Mouse (Mus musculus): Measurements from ENCODE around the gene Irs2. TPM values are rescaled to one million over a fixed set of nuclear protein-coding genes. Genes with fewer than 3 reads are reported as not detected.

Gene Irs2
- polyA plus RNA-seq, 1 experiment from 2014 or later = 4.9 TPM

DNA sequence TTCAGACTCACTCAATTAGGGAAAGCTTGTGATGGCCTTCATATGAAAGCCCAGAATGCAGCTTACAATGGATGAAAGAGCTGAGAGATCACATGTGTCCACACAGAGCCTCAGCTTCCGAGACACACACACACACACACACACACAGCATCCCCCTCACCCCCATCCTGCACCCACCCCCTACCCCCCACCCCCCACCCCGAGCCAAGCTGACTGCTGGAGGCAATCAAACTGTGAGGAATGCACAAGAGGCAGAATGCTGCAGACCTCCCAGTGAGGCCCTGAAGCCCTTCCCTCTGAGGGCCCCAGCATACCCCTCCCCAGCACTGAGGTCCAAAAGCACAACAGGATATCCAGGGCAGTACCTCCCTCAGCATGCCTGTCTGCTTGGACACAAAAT lies 33.6 kb downstream of the Irs2 start:
- 0% methylated on average over 2 of the region's 2 CpGs for WGBS
- Histone ChIP-seq H3K4me3 (no peak overlapping the region), H3K27ac (peak overlapping the region; percentile 68), H3K4me1 (replicated peaks) (peaks cover 91% of the 10 kb centered on the region), H3K36me3 (no peaks in the 10 kb centered on the region), H3K27me3 (ENCODE audit: insufficient read depth, poor library complexity, severe bottlenecking) (peaks cover 8% of the 10 kb centered on the region), H3K9me3 (no peaks in the 10 kb centered on the region)
- no peak for DNase-seq (ENCODE audit: low spot score)

GRCm38 (mm10) chr8:10974126-10974525 lies 34.1 kb downstream of the Irs2 start:
- H3K27ac ChIP-seq = peak overlapping the region; percentile 68; the same call in 1 of the 2 replicates

GRCm38 (mm10) chr8:10972851-10973452 lies 35.3 kb downstream of the Irs2 start:
- Histone ChIP-seq H3K36me3 (no peaks in the 10 kb centered on the region), H3K27me3 (ENCODE audit: insufficient read depth, poor library complexity, severe bottlenecking) (peaks cover 8% of the 10 kb centered on the region), H3K4me1 (replicated peaks) (peaks cover 83% of the 10 kb centered on the region), H3K4me3 (no peak overlapping the region), H3K9me3 (no peaks in the 10 kb centered on the region), H3K27ac (peak overlapping the region; percentile 83)
- 7% methylated on average over 9 of the region's 9 CpGs for WGBS
- DNase-seq (ENCODE audit: low spot score) = no peak

More at GRCm38 (mm10) chr8:10974126-10974525, 34.1 kb downstream of the Irs2 start:
- Histone ChIP-seq H3K4me3 (no peak overlapping the region), H3K9me3 (no peaks in the 10 kb centered on the region), H3K4me1 (replicated peaks) (peaks cover 86% of the 10 kb centered on the region), H3K27me3 (ENCODE audit: insufficient read depth, poor library complexity, severe bottlenecking) (peaks cover 8% of the 10 kb centered on the region), H3K36me3 (no peaks in the 10 kb centered on the region)
- WGBS = 64% methylated on average over 4 of the region's 4 CpGs
- DNase-seq (ENCODE audit: low spot score) = no peak

DNA sequence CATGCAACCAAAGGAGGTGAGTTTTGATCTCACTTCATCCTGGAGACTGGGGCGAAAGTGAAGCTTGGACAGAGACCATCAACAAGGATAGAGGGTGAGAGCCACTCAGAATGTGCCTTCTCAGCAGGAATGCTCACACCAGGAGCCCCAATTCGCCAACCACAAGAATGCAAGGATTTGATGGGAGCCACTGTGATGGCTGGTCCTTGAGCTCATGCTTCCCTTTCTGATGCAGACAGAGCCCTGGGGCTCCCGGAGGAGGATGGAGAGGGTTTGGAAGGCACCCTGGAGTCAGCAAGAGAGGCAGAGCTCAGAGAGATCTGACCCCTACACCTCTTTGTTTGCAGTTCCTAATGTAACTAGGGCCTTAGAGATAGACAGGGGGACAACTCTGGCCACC lies 36.3 kb downstream of the Irs2 start:
- WGBS = 30% methylated on average over 3 of the region's 3 CpGs
- no peaks in the 10 kb centered on the region for H3K36me3 ChIP-seq
- no peak for DNase-seq (ENCODE audit: low spot score)
- H3K4me1 ChIP-seq (replicated peaks) = peaks cover 79% of the 10 kb centered on the region
- H3K4me3 ChIP-seq = no peak overlapping the region
- peaks cover 8% of the 10 kb centered on the region for H3K27me3 ChIP-seq (ENCODE audit: insufficient read depth, poor library complexity, severe bottlenecking)
- peak overlapping the region; percentile 83 for H3K27ac ChIP-seq
- no peaks in the 10 kb centered on the region for H3K9me3 ChIP-seq

- Histone ChIP-seq H3K4me1 (replicated peaks) (peaks cover 81% of the 10 kb centered on the region), H3K27me3 (ENCODE audit: insufficient read depth, poor library complexity, severe bottlenecking) (peaks cover 8% of the 10 kb centered on the region), H3K36me3 (no peaks in the 10 kb centered on the region), H3K9me3 (no peaks in the 10 kb centered on the region), H3K27ac (peak overlapping the region; percentile 83), H3K4me3 (no peak overlapping the region)
- 80% methylated on average over 5 of the region's 5 CpGs for whole genome bisulfite sequencing
- no peak for DNase-seq (ENCODE audit: low spot score)
Measured at GRCm38 (mm10) chr8:10971509-10971908, 36.7 kb downstream of the Irs2 start.

DNA sequence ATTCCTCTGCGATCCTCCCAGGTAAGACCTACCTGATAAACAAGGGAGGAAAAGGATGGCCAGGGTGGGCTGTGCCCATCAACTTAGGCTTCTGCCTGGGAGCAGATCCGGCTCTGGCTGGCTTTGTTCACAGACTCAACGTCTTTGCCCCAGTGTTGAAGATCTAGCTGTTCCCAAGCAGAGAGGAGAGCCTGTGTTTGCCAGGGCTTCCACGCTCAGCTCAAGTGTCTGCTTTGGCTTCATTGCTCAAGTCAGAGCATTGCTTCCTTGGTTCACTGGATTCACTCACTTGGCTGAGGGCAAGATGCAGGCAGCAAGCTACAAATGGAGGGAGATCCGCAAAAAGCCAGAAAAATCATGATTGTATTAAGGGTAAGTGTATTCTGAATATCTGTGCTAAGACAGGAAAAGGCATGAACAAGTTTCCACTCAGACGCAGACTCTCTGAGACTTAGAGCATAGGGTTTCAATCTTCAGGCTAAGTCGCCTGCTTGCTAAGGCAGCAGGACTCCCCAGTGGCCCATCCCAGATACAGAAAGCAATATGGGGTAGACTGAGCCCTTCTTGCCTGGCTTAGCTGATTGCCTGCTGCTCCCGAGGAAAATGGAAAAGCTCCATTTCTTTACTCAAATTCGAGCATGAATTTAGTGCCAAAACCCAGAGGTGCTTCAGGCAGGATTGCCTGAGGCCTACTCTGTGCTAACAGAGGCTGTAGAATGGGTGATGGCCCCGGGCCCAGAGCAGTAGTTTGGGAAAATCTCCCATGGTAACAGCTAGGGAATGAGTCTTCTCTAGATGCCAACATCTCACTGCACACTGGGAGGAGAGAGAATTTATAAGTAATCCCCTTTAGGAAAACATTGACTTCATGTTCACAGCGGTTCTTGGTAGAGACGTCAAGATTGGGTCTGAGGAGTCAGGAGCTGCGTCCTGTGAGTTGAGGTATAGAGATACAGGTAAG lies 37.5 kb downstream of the Irs2 start:
- no peak for DNase-seq (ENCODE audit: low spot score)
- WGBS = 82% methylated on average over 13 of the region's 13 CpGs
- peaks cover 8% of the 10 kb centered on the region for H3K27me3 ChIP-seq (ENCODE audit: insufficient read depth, poor library complexity, severe bottlenecking)
- H3K9me3 ChIP-seq = no peaks in the 10 kb centered on the region
- 0 out of 2 replicates have a peak overlapping the region, but pooled peaks have one; percentile 19 for H3K27ac ChIP-seq
- H3K36me3 ChIP-seq = no peaks in the 10 kb centered on the region
- H3K4me3 ChIP-seq = no peak overlapping the region
- H3K4me1 ChIP-seq (replicated peaks) = peaks cover 81% of the 10 kb centered on the region

DNA sequence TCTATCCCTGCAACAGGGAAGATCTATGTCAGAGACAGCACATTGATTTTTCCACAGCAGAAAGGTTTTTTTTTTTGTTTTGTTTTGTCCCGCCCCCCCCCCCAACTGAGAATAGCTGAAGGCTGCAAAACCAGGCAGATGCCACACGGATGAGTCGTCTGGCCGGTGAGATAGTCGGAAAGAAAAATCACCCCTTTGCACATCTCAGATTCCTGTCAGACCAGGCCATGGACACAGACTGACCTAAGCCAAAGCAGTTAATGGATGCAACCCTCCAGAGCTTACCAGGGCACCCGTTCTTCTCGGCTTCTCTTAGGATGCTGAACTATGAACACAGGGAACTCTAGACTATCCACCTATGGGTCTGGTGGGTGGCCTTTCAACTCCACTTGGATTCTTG lies 39.6 kb downstream of the Irs2 start:
- Histone ChIP-seq H3K4me1 (replicated peaks) (peaks cover 81% of the 10 kb centered on the region), H3K27ac (no peak overlapping the region), H3K27me3 (ENCODE audit: insufficient read depth, poor library complexity, severe bottlenecking) (peaks cover 15% of the 10 kb centered on the region), H3K36me3 (no peaks in the 10 kb centered on the region), H3K9me3 (no peaks in the 10 kb centered on the region), H3K4me3 (no peak overlapping the region)
- DNase-seq (ENCODE audit: low spot score) = no peak
- 48% methylated on average over 7 of the region's 7 CpGs for WGBS

DNA sequence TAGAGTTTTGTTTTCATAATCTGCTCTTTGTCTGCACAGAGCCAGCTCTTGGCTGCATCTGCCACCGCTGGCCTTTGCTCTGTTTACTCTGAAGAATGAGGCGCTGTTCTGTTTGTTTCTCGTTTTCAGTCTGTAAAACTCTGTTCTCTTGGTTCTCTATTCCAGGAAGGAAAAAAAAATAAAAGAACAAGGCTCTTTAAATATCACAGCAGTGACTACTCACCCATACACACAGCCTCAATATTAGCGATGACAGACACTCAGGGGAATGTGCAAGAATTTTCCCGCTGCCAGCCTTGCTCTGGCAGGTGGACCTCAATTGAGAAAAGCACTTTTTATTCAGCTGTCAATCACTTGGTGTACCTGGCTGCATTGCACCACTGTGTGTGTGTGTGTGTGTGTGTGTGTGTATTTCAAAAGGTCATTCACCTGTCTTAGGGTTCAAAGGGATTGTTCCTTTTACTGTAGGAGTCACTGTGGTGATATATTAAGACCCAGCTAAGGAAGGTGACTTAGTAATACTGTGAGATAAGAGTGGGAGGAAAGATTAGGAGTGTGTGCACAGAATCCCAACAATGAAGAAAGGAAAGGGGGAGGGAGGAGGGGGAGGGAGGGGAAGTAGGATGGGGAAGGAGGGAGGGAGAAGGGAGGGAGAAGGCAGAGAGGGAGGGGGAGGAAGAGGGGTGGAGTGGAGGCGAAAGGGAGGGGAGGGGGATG lies 42.7 kb downstream of the Irs2 start:
- no peak for DNase-seq (ENCODE audit: low spot score)
- Histone ChIP-seq H3K27me3 (ENCODE audit: insufficient read depth, poor library complexity, severe bottlenecking) (peaks cover 7% of the 10 kb centered on the region), H3K4me3 (no peak overlapping the region), H3K4me1 (replicated peaks) (peaks cover 83% of the 10 kb centered on the region), H3K27ac (peak overlapping the region; percentile 70), H3K36me3 (no peaks in the 10 kb centered on the region), H3K9me3 (no peaks in the 10 kb centered on the region)
- 33% methylated on average over 6 of the region's 6 CpGs for WGBS

DNA sequence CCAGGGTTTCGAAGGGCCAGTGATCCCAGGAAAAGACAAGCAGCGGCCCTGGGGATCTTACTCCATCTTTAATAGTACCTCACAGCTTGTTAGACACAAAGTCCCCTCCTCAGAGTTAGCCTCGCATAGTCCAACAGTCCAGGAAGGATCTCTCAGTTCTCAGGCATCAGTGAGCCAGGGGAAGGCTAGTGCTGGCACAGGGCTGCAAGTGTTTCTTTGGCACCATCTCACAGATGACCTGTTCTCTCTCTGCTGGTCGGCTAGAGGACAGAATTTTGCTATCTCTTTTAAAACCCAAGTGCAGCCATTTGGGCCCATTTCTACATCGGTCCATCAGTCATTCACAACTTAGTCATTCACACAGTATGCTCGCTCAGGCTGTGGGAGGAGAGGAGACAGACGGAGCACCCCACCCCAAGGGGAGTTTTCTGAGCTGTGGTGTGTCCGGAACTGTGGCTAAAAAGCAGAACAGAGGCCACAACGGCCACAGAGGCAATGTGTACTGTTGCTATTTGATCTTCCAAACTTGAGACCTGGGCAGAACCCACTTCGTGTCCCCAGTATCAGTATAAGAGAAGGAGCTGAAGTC lies 43.7 kb downstream of the Irs2 start:
- Histone ChIP-seq H3K4me3 (no peak overlapping the region), H3K27me3 (ENCODE audit: insufficient read depth, poor library complexity, severe bottlenecking) (peaks cover 7% of the 10 kb centered on the region)

GRCm38 (mm10) chr8:10961989-10962388 lies 46.3 kb downstream of the Irs2 start:
- DNase-seq (ENCODE audit: low spot score) = peak; percentile 57
- H3K9me3 ChIP-seq = no peaks in the 10 kb centered on the region
- H3K27ac ChIP-seq = peak overlapping the region; percentile 92
- H3K36me3 ChIP-seq = no peaks in the 10 kb centered on the region
- H3K4me3 ChIP-seq = no peak overlapping the region
- peaks cover 94% of the 10 kb centered on the region for H3K4me1 ChIP-seq (replicated peaks)
- WGBS = 16% methylated on average over 8 of the region's 8 CpGs
- H3K27me3 ChIP-seq (ENCODE audit: insufficient read depth, poor library complexity, severe bottlenecking) = peaks cover 23% of the 10 kb centered on the region

More for the DNA sequence above, 43.7 kb downstream of the Irs2 start:
- peaks cover 87% of the 10 kb centered on the region for H3K4me1 ChIP-seq (replicated peaks)
- DNase-seq (ENCODE audit: low spot score) = no peak
- no peaks in the 10 kb centered on the region for H3K36me3 ChIP-seq
- 65% methylated on average over 10 of the region's 10 CpGs for WGBS
- H3K9me3 ChIP-seq = no peaks in the 10 kb centered on the region
- H3K27ac ChIP-seq = peak overlapping the region; percentile 70

DNA sequence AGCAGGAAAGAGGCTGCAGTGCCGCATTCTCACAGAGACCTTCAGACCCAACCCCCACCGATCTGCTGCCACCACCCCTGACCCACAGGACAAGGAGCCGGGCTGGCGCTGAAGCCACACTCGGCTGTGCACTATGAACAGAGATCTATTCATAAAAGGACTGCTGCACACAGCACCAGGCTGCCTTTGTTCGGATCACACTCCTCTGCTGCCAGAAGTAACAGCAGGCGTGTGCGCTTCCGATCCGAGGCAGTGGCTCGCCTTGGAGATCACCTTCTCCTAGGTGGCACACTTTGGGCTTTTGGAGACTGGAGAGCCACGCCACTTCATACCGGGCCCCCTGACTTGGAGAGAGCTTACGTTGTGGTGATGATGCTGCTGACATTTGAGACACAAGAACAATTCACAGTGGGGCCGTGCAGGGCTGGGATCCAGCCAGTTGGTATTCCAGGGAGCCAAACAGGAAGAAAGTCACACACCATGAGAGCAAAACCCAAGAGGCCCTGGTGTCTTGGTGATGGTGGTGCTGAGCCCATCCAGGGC lies 47.9 kb downstream of the Irs2 start:
- 2% methylated on average over 15 of the region's 15 CpGs for WGBS
- Histone ChIP-seq H3K36me3 (no peaks in the 10 kb centered on the region), H3K27ac (peak overlapping the region; percentile 92), H3K4me3 (peak overlapping the region; percentile 39), H3K27me3 (ENCODE audit: insufficient read depth, poor library complexity, severe bottlenecking) (peaks cover 23% of the 10 kb centered on the region), H3K4me1 (replicated peaks) (peaks cover 82% of the 10 kb centered on the region), H3K9me3 (no peaks in the 10 kb centered on the region)
- DNase-seq (ENCODE audit: low spot score) = peak; percentile 73

DNA sequence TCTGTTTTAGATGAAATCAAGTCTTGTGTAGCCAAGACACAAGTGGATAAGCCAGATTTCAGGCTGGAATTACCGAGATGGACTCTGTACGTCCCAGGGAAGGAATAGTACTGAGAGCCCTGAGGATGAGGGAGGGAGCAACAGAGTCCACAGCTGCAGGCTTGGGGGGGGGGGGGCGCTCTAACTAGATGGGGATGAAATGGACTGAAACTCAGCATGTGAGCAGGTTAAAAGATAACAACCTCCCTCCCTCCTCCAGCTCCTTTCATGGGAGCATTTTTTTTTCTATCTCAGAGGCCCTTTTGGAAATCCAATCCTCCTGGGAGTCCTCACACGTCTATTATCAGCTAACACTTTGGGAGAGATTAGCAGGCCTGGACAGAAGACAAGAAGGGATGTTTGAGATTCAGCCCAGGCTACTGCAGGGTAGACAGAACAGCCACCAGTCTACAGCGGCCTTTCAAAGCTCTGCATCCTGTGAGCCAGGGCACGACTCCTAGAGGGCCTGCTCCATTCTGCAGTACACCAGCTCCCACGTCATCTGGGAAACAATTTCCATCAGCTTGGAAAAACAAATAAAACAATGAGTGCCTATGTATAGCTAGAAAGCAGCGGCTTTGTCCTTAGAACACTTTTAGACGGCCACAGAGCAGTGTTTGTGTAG lies 50.8 kb downstream of the Irs2 start:
- WGBS = 28% methylated on average over 9 of the region's 9 CpGs
- no peaks in the 10 kb centered on the region for H3K9me3 ChIP-seq
- no peak overlapping the region for H3K4me3 ChIP-seq
- H3K36me3 ChIP-seq = no peaks in the 10 kb centered on the region
- H3K27me3 ChIP-seq (ENCODE audit: insufficient read depth, poor library complexity, severe bottlenecking) = peaks cover 20% of the 10 kb centered on the region
- H3K27ac ChIP-seq = peak overlapping the region; percentile 73
- no peak for DNase-seq (ENCODE audit: low spot score)
- H3K4me1 ChIP-seq (replicated peaks) = peaks cover 68% of the 10 kb centered on the region
